Mouse (Mus musculus) stomach, embryonic 14.5 days (tissue): ENCODE data around the gene Arhgef40. TPM values are rescaled to one million over a fixed set of nuclear protein-coding genes. Genes with fewer than 3 reads are reported as not detected.
"Not testable (repeated sequence)": the region's sequence is repeated elsewhere in the genome, so short reads cannot be mapped to it uniquely, and the experiment has no call there.

ENCODE experiments used
- ATAC-seq: fragments of 200-750 bp; cut with Nextera tagmentation; 2 replicates; pipeline ENCODE4 v1.8.0; 2017; ENCODE audit warnings: low read depth, moderate TSS enrichment; ENCODE audit not compliant: insufficient number of reproducible peaks, insufficient read depth, low FRiP score
- H3K27ac ChIP-seq: fragments of 300-500 bp; sonication (generic); 2 replicates; pipeline ENCODE4 v1.5.1; 2014; ENCODE audit warnings: mild to moderate bottlenecking, low read length, moderate library complexity, mixed read lengths
- H3K27me3 ChIP-seq: fragments of 300-500 bp; sonication (generic); 2 replicates; pipeline ENCODE4 v1.6.1; 2014; ENCODE audit warnings: low read length, control low read depth, mixed read lengths; ENCODE audit not compliant: control insufficient read depth, insufficient read depth
- H3K36me3 ChIP-seq: fragments of 300-500 bp; sonication (generic); 2 replicates; pipeline ENCODE4 v1.6.1; 2014; ENCODE audit warnings: mild to moderate bottlenecking, control low read depth, low read length, moderate library complexity, mixed read lengths; ENCODE audit not compliant: control insufficient read depth, insufficient read depth
- H3K4me1 ChIP-seq: fragments of 300-500 bp; sonication (generic); 2 replicates; pipeline ENCODE4 v1.6.1; 2014; ENCODE audit warnings: low read length, control low read depth, mixed read lengths; ENCODE audit not compliant: control insufficient read depth, insufficient read depth
- H3K4me2 ChIP-seq: fragments of 300-500 bp; sonication (generic); replicated peaks from 2 replicates; pipeline ENCODE4 v1.6.1; 2014; ENCODE audit warnings: low read depth, low read length, control low read depth
- H3K4me3 ChIP-seq: fragments of 300-500 bp; sonication (generic); 2 replicates; pipeline ENCODE4 v1.5.1; 2014; ENCODE audit warnings: low read depth, low read length, control low read depth
- H3K9ac ChIP-seq: fragments of 300-500 bp; sonication (generic); replicated peaks from 2 replicates; pipeline ENCODE4 v1.6.1; 2014; ENCODE audit warnings: low read depth, mild to moderate bottlenecking, control low read depth, low read length, moderate library complexity, mixed read lengths
- H3K9me3 ChIP-seq: fragments of 300-500 bp; sonication (generic); 2 replicates; pipeline ENCODE4 v1.6.1; 2016; ENCODE audit warnings: low read depth, low read length, control low read depth; ENCODE audit not compliant: control insufficient read depth
- WGBS: fragments of 180-500 bp; shearing (Covaris S2); extraction: QIAGEN DNeasy Blood & Tissue Kit; methylation state at CpG from one replicate; pipeline ENCODE4 v1.1.7; 2014; 5-methylcytosine and 5-hydroxymethylcytosine counted together
- polyA plus RNA-seq: library from polyadenylated mRNA; unstranded; fragments of >200 nt; fragmentation: Nextera tagmentation; extraction: Ambion mirVana; gene quantifications from 2 replicates; pipeline ENCODE4 v1.2.1, GENCODE M21; 2014

Arhgef40 gene
- polyA plus RNA-seq, 1 experiment from 2014 or later, result 118 TPM

DNA sequence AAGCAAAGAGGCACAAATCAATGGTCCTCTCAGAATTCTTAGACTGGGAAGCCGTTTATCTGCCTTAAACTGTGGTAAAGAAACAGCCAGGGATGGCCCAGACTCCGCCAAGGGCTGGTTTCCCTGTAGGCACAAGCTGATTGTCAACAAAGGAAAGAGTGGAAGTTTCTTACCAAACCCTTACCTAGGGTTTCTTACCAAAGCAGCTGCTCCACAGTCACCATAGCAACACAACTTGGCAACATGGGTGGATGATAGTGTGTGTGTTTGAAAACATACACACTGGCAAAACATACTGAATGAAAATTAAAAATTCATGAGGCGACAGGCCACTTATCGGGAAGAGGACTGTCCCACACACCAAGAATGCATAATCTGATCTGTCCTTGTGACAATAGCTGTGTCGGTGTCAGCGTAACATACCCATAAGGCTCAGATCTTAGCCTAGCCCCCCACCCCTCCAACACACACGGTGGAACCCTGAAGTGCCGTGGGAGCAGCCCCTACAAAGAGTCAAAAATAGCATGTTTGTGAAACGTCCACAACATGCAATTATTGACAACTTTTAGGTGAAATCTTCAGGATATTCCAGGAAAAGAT lies 61.5 kb downstream of the Arhgef40 start:
- Histone ChIP-seq H3K9ac (no peak overlapping the region), H3K4me3 (no peak overlapping the region), H3K4me2 (no peak overlapping the region), H3K9me3 (no peaks in the 10 kb centered on the region), H3K27ac (no peak overlapping the region), H3K36me3 (no peaks in the 10 kb centered on the region), H3K4me1 (no peaks in the 10 kb centered on the region; the same call in 1 of the 2 replicates), H3K27me3 (no peaks in the 10 kb centered on the region)
- WGBS, result 80% methylated on average over 9 of the region's 9 CpGs
- no peak for ATAC-seq

DNA sequence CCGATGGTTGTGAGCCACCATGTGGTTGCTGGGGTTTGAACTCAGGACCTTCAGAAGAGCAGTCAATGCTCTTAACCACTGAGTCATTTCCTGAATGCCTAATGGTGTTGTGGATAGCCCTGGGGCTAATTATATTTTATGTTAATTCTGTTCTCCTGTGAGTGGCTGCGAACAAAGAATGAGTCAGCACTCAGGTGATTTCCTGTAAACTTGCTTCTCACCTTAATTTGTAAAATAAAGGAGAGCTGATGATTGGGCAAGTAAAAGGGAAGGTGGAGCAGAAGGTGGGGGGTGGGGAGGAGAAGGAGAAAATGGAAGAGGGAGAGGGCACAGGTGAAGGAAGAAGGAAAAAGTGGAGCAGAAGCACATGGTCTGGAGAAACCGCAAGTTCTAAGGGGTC lies 68.2 kb downstream of the Arhgef40 start:
- not testable (repeated sequence) for H3K36me3 ChIP-seq, H3K27me3 ChIP-seq, H3K9me3 ChIP-seq, H3K4me2 ChIP-seq, H3K9ac ChIP-seq, H3K4me3 ChIP-seq, H3K4me1 ChIP-seq, ATAC-seq, H3K27ac ChIP-seq
- WGBS, result 91% methylated on average over 3 of the region's 3 CpGs

Other genes starting within 250 kb of the Arhgef40 start
- not detected in 2 replicates for gene Ang4, start 211.1 kb upstream of the Arhgef40 start, polyA plus RNA-seq
- gene AY358078, start 184.7 kb upstream of the Arhgef40 start, polyA plus RNA-seq, result not detected in 2 replicates
- not detected in 2 replicates for gene Ear6, start 131.0 kb upstream of the Arhgef40 start, polyA plus RNA-seq
- 56.3 and 63.4 TPM in 2 replicates for gene Mettl17, start 99.9 kb upstream of the Arhgef40 start, polyA plus RNA-seq
- gene Slc39a2, start 91.8 kb upstream of the Arhgef40 start, polyA plus RNA-seq, result 0.30 and 0.55 TPM in 2 replicates
- 54.6 and 59.3 TPM in 2 replicates for gene Ndrg2, start 70.6 kb upstream of the Arhgef40 start, polyA plus RNA-seq
- not detected in 2 replicates for gene Tppp2, start 66.3 kb upstream of the Arhgef40 start, polyA plus RNA-seq
- gene Rnase13, start 61.9 kb upstream of the Arhgef40 start, polyA plus RNA-seq, result not detected in 2 replicates
- gene Tmem253, start 30.9 kb downstream of the Arhgef40 start, polyA plus RNA-seq, result 0.62 and 2.0 TPM in 2 replicates
- 30.8 and 32.8 TPM in 2 replicates for gene Zfp219, start 36.0 kb downstream of the Arhgef40 start, polyA plus RNA-seq
- gene Olfr221, start 57.7 kb downstream of the Arhgef40 start, polyA plus RNA-seq, result not detected in 2 replicates
- gene Hnrnpc, start 119.3 kb downstream of the Arhgef40 start, polyA plus RNA-seq, result 586 and 599 TPM in 2 replicates
- 54.3 and 67.1 TPM in 2 replicates for gene Rpgrip1, start 126.0 kb downstream of the Arhgef40 start, polyA plus RNA-seq
- gene Supt16, start 212.7 kb downstream of the Arhgef40 start, polyA plus RNA-seq, result 86.0 and 87.3 TPM in 2 replicates